Mouse (Mus musculus): ENCODE measurements around the gene Dap.

DNA sequence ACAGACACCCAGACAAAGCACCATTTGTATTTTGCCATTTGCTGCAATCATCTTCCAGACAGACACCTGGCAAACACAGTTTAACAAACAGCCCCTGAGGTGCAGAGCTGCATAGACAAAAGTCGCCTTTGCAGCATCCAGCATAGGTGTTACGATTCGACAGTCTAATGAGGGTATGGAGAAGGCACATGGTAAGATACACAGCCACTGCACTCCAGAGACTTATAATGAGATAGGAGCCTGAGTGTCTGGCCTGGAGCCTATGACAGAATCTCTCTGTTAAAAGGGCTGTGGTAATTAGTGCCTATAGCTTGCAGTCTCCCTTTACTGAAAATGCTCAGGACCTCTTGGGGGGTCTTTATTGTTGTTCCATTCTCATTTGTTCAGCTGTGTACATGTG is 26.6 kb downstream of the Dap start:
- TF ChIP-seq CTCF (IDR thresholded peaks at IDR 0.05; ENCODE audit: low read depth, low read length) (no peak), POLR2A (IDR thresholded peaks at IDR 0.05; ENCODE audit: borderline replicate concordance, low read depth, low read length) (no peak)
